Mouse (Mus musculus) CH12.LX (cell line): ENCODE measurements around the gene Fus.

ENCODE experiments used
- EP300 ChIP-seq: IDR thresholded peaks from 2 replicates; pipeline ENCODE4 v1.6.1; 2011; ENCODE audit warnings: low read length, improper control_type of control experiment
- POLR2A ChIP-seq: IDR thresholded peaks from 2 replicates; pipeline ENCODE4 v1.6.1; 2011; ENCODE audit warnings: low read depth, mild to moderate bottlenecking, improper control_type of control experiment, low read length

DNA sequence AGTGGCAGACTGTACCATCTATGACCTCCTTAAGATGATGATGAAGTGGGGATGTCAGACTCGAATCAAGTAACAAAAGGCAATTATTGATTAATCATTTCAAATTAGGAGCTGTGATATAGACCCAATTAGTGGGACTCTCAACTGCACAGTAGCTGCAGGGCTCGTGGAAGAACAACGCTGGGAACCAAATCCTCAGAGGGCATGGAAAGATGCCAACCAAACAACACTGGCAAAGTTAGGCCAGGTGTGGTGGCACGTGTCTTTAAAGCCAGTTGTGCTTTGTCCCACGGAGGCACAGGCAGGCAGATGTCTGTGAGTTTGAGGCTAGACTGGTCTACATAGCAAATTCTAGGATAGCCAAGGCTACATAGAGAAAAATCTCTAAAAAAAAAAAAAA lies 36.6 kb upstream of the Fus start:
- no peak for TF ChIP-seq EP300
- TF ChIP-seq POLR2A = no peak
